Mouse (Mus musculus): ENCODE data around the gene Spata25. TPM values are rescaled to one million over a fixed set of nuclear protein-coding genes. Genes with fewer than 3 reads are reported as not detected.
A peak's percentile ranks its signal among the peaks of the same experiment; 100 is the strongest.

Gene Spata25
- polyA plus RNA-seq, 1 experiment from 2014 or later: not detected

GRCm38 (mm10) chr2:164813557-164813956 is 14.8 kb downstream of the Spata25 start:
- H3K27ac ChIP-seq (replicated peaks): no peak overlapping the region
- 53% methylated on average over 2 of the region's 2 CpGs for WGBS
- H3K4me2 ChIP-seq (replicated peaks; ENCODE audit: low read depth): no peak overlapping the region
- no peak overlapping the region for H3K9ac ChIP-seq (ENCODE audit: low read length)
- ATAC-seq (ENCODE audit: low FRiP score, low TSS enrichment): no peak
- no peak for DNase-seq (ENCODE audit: low spot score)
- no peak overlapping the region for H3K4me3 ChIP-seq (ENCODE audit: low read depth, low read length)
- H3K9me3 ChIP-seq (ENCODE audit: control insufficient read depth, low read length): no peaks in the 10 kb centered on the region
- H3K36me3 ChIP-seq (ENCODE audit: control insufficient read depth, insufficient read depth, low read length): no peaks in the 10 kb centered on the region
- H3K4me1 ChIP-seq (replicated peaks; ENCODE audit: control insufficient read depth, insufficient read depth): no peaks in the 10 kb centered on the region
- no peaks in the 10 kb centered on the region for H3K27me3 ChIP-seq (ENCODE audit: control insufficient read depth, insufficient read depth, low read length)
- TF ChIP-seq CTCF (IDR thresholded peaks at IDR 0.05; ENCODE audit: low read depth) (no peak), EP300 (optimal IDR thresholded peaks at IDR 0.05) (no peak)

DNA sequence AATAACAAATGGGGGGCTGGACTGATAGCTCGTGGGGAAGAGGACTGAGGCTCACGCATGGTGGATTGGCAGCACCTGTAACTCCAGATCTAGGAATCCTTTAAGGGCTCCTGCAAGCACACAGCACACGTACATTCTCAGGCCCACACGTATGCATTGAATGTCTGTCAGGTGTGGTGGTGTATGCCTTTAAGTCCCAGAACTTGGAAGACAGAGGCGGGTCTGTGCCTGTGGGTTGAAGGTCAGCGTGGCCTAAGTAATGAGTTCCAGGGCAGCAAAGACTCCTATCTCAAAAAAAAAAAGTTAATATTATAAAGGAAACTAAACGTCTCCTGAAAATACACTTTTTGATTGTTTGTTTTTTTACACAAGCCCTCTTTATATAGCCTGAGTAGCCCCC is 21.7 kb downstream of the Spata25 start:
- ATAC-seq (ENCODE audit: low FRiP score, low TSS enrichment) (no peak), DNase-seq (ENCODE audit: low spot score) (no peak)
- H3K4me1 ChIP-seq (replicated peaks; ENCODE audit: control insufficient read depth, insufficient read depth): peaks cover 3% of the 10 kb centered on the region; the same call in 1 of the 2 replicates
- H3K4me2 ChIP-seq (replicated peaks; ENCODE audit: low read depth): 0 out of 2 replicates have a peak overlapping the region, but pooled peaks have one; percentile 12
- no peaks in the 10 kb centered on the region for H3K9me3 ChIP-seq (ENCODE audit: control insufficient read depth, low read length)
- H3K9ac ChIP-seq (ENCODE audit: low read length): no peak overlapping the region
- H3K36me3 ChIP-seq (ENCODE audit: control insufficient read depth, insufficient read depth, low read length): no peaks in the 10 kb centered on the region
- TF ChIP-seq EP300 (optimal IDR thresholded peaks at IDR 0.05) (no peak), CTCF (IDR thresholded peaks at IDR 0.05; ENCODE audit: low read depth) (no peak)
- no peak overlapping the region for H3K27ac ChIP-seq (replicated peaks)
- H3K4me3 ChIP-seq (ENCODE audit: low read depth, low read length): no peak overlapping the region
- WGBS: 55% methylated on average over 7 of the region's 7 CpGs
- H3K27me3 ChIP-seq (ENCODE audit: control insufficient read depth, insufficient read depth, low read length): no peaks in the 10 kb centered on the region

DNA sequence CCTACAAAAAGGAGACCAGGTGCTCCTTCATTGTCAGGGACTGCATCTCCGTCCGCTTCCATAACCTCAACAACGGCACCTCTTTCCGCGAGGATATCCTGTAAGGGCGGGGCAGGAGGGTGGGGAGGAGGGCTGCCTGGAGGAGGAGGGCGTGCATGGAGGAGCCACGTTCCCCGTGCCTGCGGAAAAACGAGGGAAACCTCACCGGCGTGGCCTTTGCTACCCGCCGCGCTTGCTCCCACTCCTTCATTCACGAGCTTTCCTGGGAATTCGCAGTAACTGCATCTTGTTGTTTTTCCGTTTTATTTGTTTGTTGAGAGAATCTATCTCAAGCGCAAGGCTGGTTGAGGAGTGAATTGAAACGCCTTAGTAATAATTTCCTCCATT is 23.0 kb downstream of the Spata25 start:
- DNase-seq (ENCODE audit: low spot score): no peak
- peak; percentile 55 for ATAC-seq (ENCODE audit: low FRiP score, low TSS enrichment)
- Histone ChIP-seq H3K36me3 (ENCODE audit: control insufficient read depth, insufficient read depth, low read length) (no peaks in the 10 kb centered on the region), H3K27ac (replicated peaks) (peak overlapping the region; percentile 81), H3K4me2 (replicated peaks; ENCODE audit: low read depth) (peak overlapping the region; percentile 88), H3K9ac (ENCODE audit: low read length) (peak overlapping the region; percentile 73), H3K4me3 (ENCODE audit: low read depth, low read length) (peak overlapping the region; percentile 73), H3K27me3 (ENCODE audit: control insufficient read depth, insufficient read depth, low read length) (no peaks in the 10 kb centered on the region), H3K4me1 (replicated peaks; ENCODE audit: control insufficient read depth, insufficient read depth) (peaks cover 3% of the 10 kb centered on the region; the same call in 1 of the 2 replicates), H3K9me3 (ENCODE audit: control insufficient read depth, low read length) (no peaks in the 10 kb centered on the region)
- WGBS: under 1% methylated on average over 21 of the region's 21 CpGs
- TF ChIP-seq CTCF (IDR thresholded peaks at IDR 0.05; ENCODE audit: low read depth): no peak

DNA sequence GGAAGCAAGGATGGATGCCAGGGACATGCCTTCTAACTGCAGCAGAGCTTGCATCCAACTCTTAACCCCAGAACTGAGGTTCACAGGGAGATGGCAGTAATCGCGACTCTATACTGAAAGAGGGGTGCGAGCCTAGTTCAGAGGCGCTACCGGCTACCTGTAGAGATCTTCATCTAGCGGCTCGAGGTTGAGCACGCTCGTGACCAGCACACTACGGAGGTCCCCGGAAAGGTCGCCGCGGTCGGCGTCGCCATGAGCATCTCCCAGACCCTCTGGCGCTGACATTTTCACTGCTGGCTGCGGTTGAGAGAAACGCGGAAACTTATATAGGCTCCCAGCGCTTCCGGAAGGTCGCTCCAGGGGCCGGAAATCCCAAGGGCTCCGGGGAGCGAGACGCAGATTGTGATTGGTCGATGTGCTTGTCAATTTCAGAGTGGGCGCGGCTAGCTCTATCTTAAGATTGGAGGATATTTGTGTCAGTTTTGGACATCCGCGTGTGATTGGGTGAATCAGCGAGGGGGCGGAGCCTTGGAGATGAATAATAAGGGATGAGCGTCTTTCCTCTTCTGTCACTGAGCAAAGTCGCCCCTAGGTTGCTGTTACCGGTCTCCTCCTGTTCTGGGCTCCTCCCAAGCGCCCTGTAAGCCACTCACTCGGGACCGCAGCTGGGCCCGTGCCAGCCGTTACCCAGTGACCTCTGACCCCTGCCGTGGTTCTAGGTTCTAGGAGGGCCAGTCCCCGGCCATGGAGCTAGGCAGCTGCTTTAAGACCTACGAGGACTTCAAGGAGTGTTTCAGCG is 23.6 kb downstream of the Spata25 start, which contains the start of the genes Acot8 and Zswim3:
Gene Acot8 (minus strand): TSS at position 350 of the 799 bp plus-strand sequence.
Gene Zswim3 (plus strand): TSS at position 566 of the 799 bp plus-strand sequence.
- peak; percentile 86 for TF ChIP-seq EP300 (optimal IDR thresholded peaks at IDR 0.05)
- TF ChIP-seq CTCF (IDR thresholded peaks at IDR 0.05; ENCODE audit: low read depth): peak; percentile 19; the same call in 1 of the 2 replicates
- H3K4me2 ChIP-seq (replicated peaks; ENCODE audit: low read depth): peak within 1 kb of the TSS; percentile 88
- H3K27ac ChIP-seq (replicated peaks): peak within 1 kb of the TSS; percentile 88
- WGBS: under 1% methylated on average over 47 of the region's 47 CpGs
- ATAC-seq (ENCODE audit: low FRiP score, low TSS enrichment) (peak; percentile 96), DNase-seq (ENCODE audit: low spot score) (peak; percentile 97)
- H3K9ac ChIP-seq (ENCODE audit: low read length): peak within 1 kb of the TSS; percentile 82
- peak within 1 kb of the TSS; percentile 73 for H3K4me3 ChIP-seq (ENCODE audit: low read depth, low read length)
- H3K4me1 ChIP-seq (replicated peaks; ENCODE audit: control insufficient read depth, insufficient read depth): peaks cover 3% of the 10 kb centered on the region; the same call in 1 of the 2 replicates
- no peaks in the 10 kb centered on the region for H3K9me3 ChIP-seq (ENCODE audit: control insufficient read depth, low read length)
- H3K36me3 ChIP-seq (ENCODE audit: control insufficient read depth, insufficient read depth, low read length): no peaks in the 10 kb centered on the region
- no peaks in the 10 kb centered on the region for H3K27me3 ChIP-seq (ENCODE audit: control insufficient read depth, insufficient read depth, low read length)

DNA sequence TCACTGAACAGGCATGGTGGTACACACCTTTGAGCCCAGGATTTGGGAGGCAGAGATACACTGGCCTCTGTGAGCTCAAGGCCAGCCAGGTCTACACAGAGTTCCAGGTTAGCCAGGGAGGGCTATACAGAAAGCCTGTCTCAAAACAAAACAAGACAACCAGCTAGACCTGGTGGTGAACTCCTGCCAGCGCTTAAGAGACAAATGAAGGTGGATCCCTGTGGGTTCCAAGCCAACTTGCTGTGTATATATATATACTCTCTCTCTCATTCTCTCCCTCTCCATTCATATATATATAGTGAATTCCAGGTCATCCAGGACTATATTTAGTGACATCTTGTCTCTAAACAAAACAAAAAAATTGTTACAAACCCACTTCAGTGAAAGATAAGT is 24.4 kb downstream of the Spata25 start:
- no peak for ATAC-seq (ENCODE audit: low FRiP score, low TSS enrichment)
- H3K4me1 ChIP-seq (replicated peaks; ENCODE audit: control insufficient read depth, insufficient read depth): peaks cover 3% of the 10 kb centered on the region; the same call in 1 of the 2 replicates
- H3K4me3 ChIP-seq (ENCODE audit: low read depth, low read length): peak overlapping the region; percentile 73
- H3K36me3 ChIP-seq (ENCODE audit: control insufficient read depth, insufficient read depth, low read length): no peaks in the 10 kb centered on the region
- no peaks in the 10 kb centered on the region for H3K9me3 ChIP-seq (ENCODE audit: control insufficient read depth, low read length)
- H3K9ac ChIP-seq (ENCODE audit: low read length): peak overlapping the region; percentile 82
- H3K27ac ChIP-seq (replicated peaks): peak overlapping the region; percentile 88
- 38% methylated on average over 1 of the region's 1 CpGs for WGBS
- peak overlapping the region; percentile 73 for H3K4me2 ChIP-seq (replicated peaks; ENCODE audit: low read depth)
- TF ChIP-seq CTCF (IDR thresholded peaks at IDR 0.05; ENCODE audit: low read depth) (no peak), EP300 (optimal IDR thresholded peaks at IDR 0.05) (no peak)
- no peaks in the 10 kb centered on the region for H3K27me3 ChIP-seq (ENCODE audit: control insufficient read depth, insufficient read depth, low read length)
- no peak for DNase-seq (ENCODE audit: low spot score)
